Mouse (Mus musculus): ENCODE results near the gene Lamtor5. TPM values are rescaled to one million over a fixed set of nuclear protein-coding genes. Genes with fewer than 3 reads are reported as not detected.
"Not testable (repeated sequence)": the region's sequence is repeated elsewhere in the genome, so short reads cannot be mapped to it uniquely, and the experiment has no call there.

The Lamtor5 gene
- polyA plus RNA-seq, 1 experiment from 2014 or later: 177 TPM

DNA sequence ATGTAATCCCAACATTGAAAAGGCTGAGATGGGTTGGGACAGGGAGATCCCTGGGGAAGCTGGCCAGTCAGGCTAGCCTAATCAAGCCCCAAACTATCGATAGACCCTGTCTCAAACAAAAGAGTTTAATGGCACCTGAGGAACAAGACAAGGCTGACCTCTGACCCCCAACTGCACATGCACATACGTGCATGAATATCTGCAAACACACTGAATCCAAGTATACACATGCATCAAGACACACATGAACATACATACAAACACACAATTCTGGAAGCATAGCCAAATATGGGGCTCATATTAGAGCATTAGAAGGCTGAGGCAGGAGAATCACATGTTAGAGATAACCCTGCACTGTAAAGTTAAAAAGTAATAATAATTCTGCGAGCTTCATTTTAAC is 2.0 kb upstream of the Lamtor5 start:
- ATAC-seq (replicated peaks; ENCODE audit: low FRiP score): no peak
- 90% methylated on average over 3 of the region's 3 CpGs for WGBS
- DNase-seq (ENCODE audit: low spot score): no peak

DNA sequence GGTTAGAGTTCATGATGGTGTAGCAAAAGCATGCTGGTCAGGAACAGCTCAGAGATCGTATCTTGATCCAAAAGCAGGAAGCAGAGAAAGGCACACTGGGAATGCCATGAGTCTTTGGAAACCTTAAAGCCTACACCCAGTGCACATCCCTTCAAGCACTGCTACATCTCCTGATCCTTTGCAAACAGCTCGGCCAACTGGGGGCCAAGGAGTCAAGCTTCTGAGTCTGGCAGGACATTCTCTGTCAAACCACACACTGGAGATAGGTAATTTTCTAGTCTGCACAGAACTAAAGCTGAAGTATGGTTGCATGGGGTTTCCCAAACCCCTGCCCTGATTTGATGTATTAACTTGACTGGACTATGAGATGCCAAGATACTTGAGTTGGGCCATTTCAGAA is 7.5 kb downstream of the Lamtor5 start:
- H3K27ac ChIP-seq (ENCODE audit: low read depth, low read length): no peak overlapping the region
- no peak overlapping the region for H3K4me2 ChIP-seq (ENCODE audit: low read depth, low read length, severe bottlenecking)
- no peaks in the 10 kb centered on the region for H3K27me3 ChIP-seq (ENCODE audit: control insufficient read depth, insufficient read depth, low read length)
- ATAC-seq (replicated peaks; ENCODE audit: low FRiP score) (no peak), DNase-seq (ENCODE audit: low spot score) (no peak)
- no peaks in the 10 kb centered on the region for H3K36me3 ChIP-seq (ENCODE audit: control insufficient read depth, insufficient read depth, low read length)
- WGBS: 80% methylated on average over 2 of the region's 2 CpGs
- H3K4me3 ChIP-seq (ENCODE audit: low read depth, low read length): no peak overlapping the region
- no peaks in the 10 kb centered on the region for H3K9me3 ChIP-seq (ENCODE audit: control insufficient read depth, low read length)
- H3K4me1 ChIP-seq (replicated peaks; ENCODE audit: control insufficient read depth, insufficient read depth, low read length): no peaks in the 10 kb centered on the region
- H3K9ac ChIP-seq (ENCODE audit: low read length): no peak overlapping the region

More for the DNA sequence above, 2.0 kb upstream of the Lamtor5 start:
- H3K27me3 ChIP-seq (ENCODE audit: control insufficient read depth, insufficient read depth, low read length): no peaks in the 10 kb centered on the region
- H3K4me2 ChIP-seq (ENCODE audit: low read depth, low read length, severe bottlenecking): no peak overlapping the region
- H3K9ac ChIP-seq (ENCODE audit: low read length): no peak overlapping the region
- no peaks in the 10 kb centered on the region for H3K36me3 ChIP-seq (ENCODE audit: control insufficient read depth, insufficient read depth, low read length)
- H3K9me3 ChIP-seq (ENCODE audit: control insufficient read depth, low read length): no peaks in the 10 kb centered on the region
- no peaks in the 10 kb centered on the region for H3K4me1 ChIP-seq (replicated peaks; ENCODE audit: control insufficient read depth, insufficient read depth, low read length)
- no peak overlapping the region for H3K27ac ChIP-seq (ENCODE audit: low read depth, low read length)
- no peak overlapping the region for H3K4me3 ChIP-seq (ENCODE audit: low read depth, low read length)

GRCm38 (mm10) chr3:107287346-107287745 is 8.7 kb downstream of the Lamtor5 start:
- Histone ChIP-seq H3K9ac (ENCODE audit: low read length) (no peak overlapping the region), H3K27me3 (ENCODE audit: control insufficient read depth, insufficient read depth, low read length) (no peaks in the 10 kb centered on the region), H3K4me3 (ENCODE audit: low read depth, low read length) (no peak overlapping the region), H3K4me2 (ENCODE audit: low read depth, low read length, severe bottlenecking) (no peak overlapping the region), H3K4me1 (replicated peaks; ENCODE audit: control insufficient read depth, insufficient read depth, low read length) (no peaks in the 10 kb centered on the region), H3K9me3 (ENCODE audit: control insufficient read depth, low read length) (no peaks in the 10 kb centered on the region), H3K36me3 (ENCODE audit: control insufficient read depth, insufficient read depth, low read length) (no peaks in the 10 kb centered on the region), H3K27ac (ENCODE audit: low read depth, low read length) (no peak overlapping the region)
- no peak for DNase-seq (ENCODE audit: low spot score)
- no peak for ATAC-seq (replicated peaks; ENCODE audit: low FRiP score)

DNA sequence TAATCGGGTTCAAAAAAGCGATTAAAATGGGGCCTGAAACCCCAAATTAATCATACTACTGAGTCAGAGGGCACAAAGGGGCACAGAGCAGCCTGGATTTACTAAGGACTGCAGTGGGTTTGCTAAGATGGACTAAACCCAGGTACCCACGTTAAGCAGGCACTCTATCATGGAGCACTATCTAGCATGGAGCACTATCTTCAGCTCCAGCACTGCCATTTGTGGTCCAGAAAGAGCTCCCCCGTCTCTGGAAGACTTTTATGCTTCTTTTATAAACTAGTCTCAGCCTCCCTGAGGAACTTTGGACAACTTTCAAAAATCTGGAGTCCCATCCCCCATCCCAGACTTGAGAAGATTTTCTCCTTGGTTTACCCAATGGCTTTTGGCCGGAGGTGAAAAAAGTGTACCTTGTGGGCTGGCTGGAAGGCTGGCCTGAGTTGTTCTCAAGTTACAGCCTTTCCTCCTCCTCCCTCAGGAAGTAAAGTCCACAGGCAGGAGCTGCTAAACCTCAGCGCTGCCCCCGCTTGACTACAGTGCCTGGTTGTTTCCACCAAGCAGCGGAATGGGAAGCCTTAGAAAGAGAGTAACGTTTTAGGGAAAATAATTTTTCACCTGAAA is 12.2 kb downstream of the Lamtor5 start, which contains the start of gene Slc16a4:
Gene Slc16a4, plus strand, starts transcription at position 467 of the 618 bp plus-strand sequence.
- Histone ChIP-seq H3K4me1 (replicated peaks; ENCODE audit: control insufficient read depth, insufficient read depth, low read length) (no peaks in the 10 kb centered on the region), H3K27ac (ENCODE audit: low read depth, low read length) (no peak within 1 kb of the TSS), H3K36me3 (ENCODE audit: control insufficient read depth, insufficient read depth, low read length) (no peaks in the 10 kb centered on the region), H3K27me3 (ENCODE audit: control insufficient read depth, insufficient read depth, low read length) (no peaks in the 10 kb centered on the region), H3K9ac (ENCODE audit: low read length) (no peak within 1 kb of the TSS), H3K4me2 (ENCODE audit: low read depth, low read length, severe bottlenecking) (no peak within 1 kb of the TSS), H3K4me3 (ENCODE audit: low read depth, low read length) (no peak within 1 kb of the TSS), H3K9me3 (ENCODE audit: control insufficient read depth, low read length) (no peaks in the 10 kb centered on the region)
- WGBS: 29% methylated on average over 9 of the region's 9 CpGs
- ATAC-seq (replicated peaks; ENCODE audit: low FRiP score): no peak
- no peak for DNase-seq (ENCODE audit: low spot score)

- Histone ChIP-seq H3K9ac (ENCODE audit: low read length) (no peak overlapping the region), H3K4me3 (ENCODE audit: low read depth, low read length) (no peak overlapping the region), H3K9me3 (ENCODE audit: control insufficient read depth, low read length) (no peaks in the 10 kb centered on the region), H3K4me1 (replicated peaks; ENCODE audit: control insufficient read depth, insufficient read depth, low read length) (no peaks in the 10 kb centered on the region), H3K27me3 (ENCODE audit: control insufficient read depth, insufficient read depth, low read length) (no peaks in the 10 kb centered on the region), H3K36me3 (ENCODE audit: control insufficient read depth, insufficient read depth, low read length) (no peaks in the 10 kb centered on the region), H3K27ac (ENCODE audit: low read depth, low read length) (no peak overlapping the region), H3K4me2 (ENCODE audit: low read depth, low read length, severe bottlenecking) (no peak overlapping the region)
- DNase-seq (ENCODE audit: low spot score) (no peak), ATAC-seq (replicated peaks; ENCODE audit: low FRiP score) (no peak)
- 93% methylated on average over 5 of the region's 5 CpGs for WGBS
Measured at GRCm38 (mm10) chr3:107295672-107296360, 17.2 kb downstream of the Lamtor5 start.

- not testable (repeated sequence) for ATAC-seq (replicated peaks; ENCODE audit: low FRiP score); DNase-seq (ENCODE audit: low spot score); H3K9ac ChIP-seq (ENCODE audit: low read length); H3K4me1 ChIP-seq (replicated peaks; ENCODE audit: control insufficient read depth, insufficient read depth, low read length); H3K4me3 ChIP-seq (ENCODE audit: low read depth, low read length); H3K9me3 ChIP-seq (ENCODE audit: control insufficient read depth, low read length); H3K27me3 ChIP-seq (ENCODE audit: control insufficient read depth, insufficient read depth, low read length); H3K27ac ChIP-seq (ENCODE audit: low read depth, low read length); H3K36me3 ChIP-seq (ENCODE audit: control insufficient read depth, insufficient read depth, low read length); H3K4me2 ChIP-seq (ENCODE audit: low read depth, low read length, severe bottlenecking)
- WGBS: 66% methylated on average over 4 of the region's 4 CpGs
Measured at GRCm38 (mm10) chr3:107296917-107297316, 18.3 kb downstream of the Lamtor5 start.

- Histone ChIP-seq H3K9ac (ENCODE audit: low read length) (no peak overlapping the region), H3K36me3 (ENCODE audit: control insufficient read depth, insufficient read depth, low read length) (no peaks in the 10 kb centered on the region; the same call in 1 of the 2 replicates), H3K4me2 (ENCODE audit: low read depth, low read length, severe bottlenecking) (no peak overlapping the region), H3K9me3 (ENCODE audit: control insufficient read depth, low read length) (no peaks in the 10 kb centered on the region), H3K4me3 (ENCODE audit: low read depth, low read length) (no peak overlapping the region), H3K27me3 (ENCODE audit: control insufficient read depth, insufficient read depth, low read length) (no peaks in the 10 kb centered on the region), H3K4me1 (replicated peaks; ENCODE audit: control insufficient read depth, insufficient read depth, low read length) (no peaks in the 10 kb centered on the region), H3K27ac (ENCODE audit: low read depth, low read length) (no peak overlapping the region)
- WGBS: 93% methylated on average over 3 of the region's 3 CpGs
- DNase-seq (ENCODE audit: low spot score): no peak
- no peak for ATAC-seq (replicated peaks; ENCODE audit: low FRiP score)
Measured at GRCm38 (mm10) chr3:107317338-107317737, 38.7 kb downstream of the Lamtor5 start.

DNA sequence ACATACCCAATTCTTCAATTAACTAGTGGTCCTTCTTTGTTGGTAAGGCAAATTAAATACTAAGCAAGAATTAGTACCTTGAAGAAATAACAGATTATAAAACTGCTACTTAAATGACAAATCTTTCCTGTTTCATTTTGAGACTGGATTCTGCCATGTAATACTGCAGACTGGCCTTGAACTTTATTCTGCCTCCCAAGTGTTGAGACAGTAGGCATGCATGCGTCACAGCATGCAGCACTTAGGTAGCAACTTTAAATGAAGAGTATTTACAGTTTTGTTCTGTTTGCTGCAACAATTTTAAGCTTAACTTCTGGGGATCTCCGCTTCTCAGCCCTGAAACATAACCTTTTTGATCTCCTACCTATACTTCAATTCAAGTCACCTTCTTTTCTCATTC is 42.5 kb downstream of the Lamtor5 start:
- Histone ChIP-seq H3K9me3 (ENCODE audit: control insufficient read depth, low read length) (no peaks in the 10 kb centered on the region), H3K4me2 (ENCODE audit: low read depth, low read length, severe bottlenecking) (no peak overlapping the region), H3K36me3 (ENCODE audit: control insufficient read depth, insufficient read depth, low read length) (peaks cover 4% of the 10 kb centered on the region; the same call in 1 of the 2 replicates), H3K27me3 (ENCODE audit: control insufficient read depth, insufficient read depth, low read length) (no peaks in the 10 kb centered on the region), H3K4me3 (ENCODE audit: low read depth, low read length) (no peak overlapping the region), H3K9ac (ENCODE audit: low read length) (no peak overlapping the region), H3K27ac (ENCODE audit: low read depth, low read length) (no peak overlapping the region), H3K4me1 (replicated peaks; ENCODE audit: control insufficient read depth, insufficient read depth, low read length) (peaks cover 6% of the 10 kb centered on the region)
- WGBS: 89% methylated on average over 2 of the region's 2 CpGs
- DNase-seq (ENCODE audit: low spot score): no peak
- ATAC-seq (replicated peaks; ENCODE audit: low FRiP score): no peak

GRCm38 (mm10) chr3:107321776-107322175 is 43.1 kb downstream of the Lamtor5 start:
- Histone ChIP-seq H3K36me3 (ENCODE audit: control insufficient read depth, insufficient read depth, low read length) (peaks cover 4% of the 10 kb centered on the region; the same call in 1 of the 2 replicates), H3K9ac (ENCODE audit: low read length) (no peak overlapping the region), H3K4me1 (replicated peaks; ENCODE audit: control insufficient read depth, insufficient read depth, low read length) (peaks cover 6% of the 10 kb centered on the region), H3K4me2 (ENCODE audit: low read depth, low read length, severe bottlenecking) (0 out of 2 replicates have a peak overlapping the region, but pooled peaks have one; percentile 8), H3K9me3 (ENCODE audit: control insufficient read depth, low read length) (no peaks in the 10 kb centered on the region), H3K27me3 (ENCODE audit: control insufficient read depth, insufficient read depth, low read length) (no peaks in the 10 kb centered on the region), H3K27ac (ENCODE audit: low read depth, low read length) (no peak overlapping the region), H3K4me3 (ENCODE audit: low read depth, low read length) (no peak overlapping the region)
- DNase-seq (ENCODE audit: low spot score) (no peak), ATAC-seq (replicated peaks; ENCODE audit: low FRiP score) (no peak)

All from forebrain, embryonic 11.5 days (tissue).